Mouse (Mus musculus): ENCODE data around the gene Ambra1. TPM values are rescaled to one million over a fixed set of nuclear protein-coding genes. Genes with fewer than 3 reads are reported as not detected.

Gene Ambra1
- 23.6 and 24.2 TPM in 2 replicates for polyA plus RNA-seq (2014; fragmentation: Nextera tagmentation; extraction: Ambion mirVana)

- Histone ChIP-seq H3K4me2 (ENCODE audit: low read depth, low read length) (peak within 1 kb of the TSS; percentile 78), H3K9ac (replicated peaks; ENCODE audit: low read depth, low read length) (peak within 1 kb of the TSS; percentile 94), H3K9me3 (ENCODE audit: control insufficient read depth, low read length) (no peaks in the 10 kb centered on the region), H3K27ac (ENCODE audit: low read depth, low read length) (peak within 1 kb of the TSS; percentile 89), H3K27me3 (ENCODE audit: control insufficient read depth, insufficient read depth, low read length) (no peaks in the 10 kb centered on the region), H3K4me1 (ENCODE audit: control insufficient read depth, insufficient read depth, low read length) (peaks cover 4% of the 10 kb centered on the region; the same call in 1 of the 2 replicates), H3K36me3 (ENCODE audit: control insufficient read depth, insufficient read depth, low read length) (no peaks in the 10 kb centered on the region), H3K4me3 (ENCODE audit: low read depth, low read length) (peak within 1 kb of the TSS; percentile 99)
- under 1% methylated on average over 66 of the region's 68 CpGs for WGBS
- peak; percentile 92 for ATAC-seq (ENCODE audit: low read depth)
Observed at GRCm38 (mm10) chr2:91729971-91730821, at the start of gene Ambra1. Ambra1 (plus strand) TSS chr2:91730134.

- Histone ChIP-seq H3K9me3 (ENCODE audit: control insufficient read depth, low read length) (no peaks in the 10 kb centered on the region), H3K4me2 (ENCODE audit: low read depth, low read length) (no peak overlapping the region), H3K4me1 (ENCODE audit: control insufficient read depth, insufficient read depth, low read length) (no peaks in the 10 kb centered on the region), H3K4me3 (ENCODE audit: low read depth, low read length) (no peak overlapping the region), H3K9ac (replicated peaks; ENCODE audit: low read depth, low read length) (no peak overlapping the region), H3K27me3 (ENCODE audit: control insufficient read depth, insufficient read depth, low read length) (no peaks in the 10 kb centered on the region), H3K27ac (ENCODE audit: low read depth, low read length) (no peak overlapping the region), H3K36me3 (ENCODE audit: control insufficient read depth, insufficient read depth, low read length) (peaks cover 55% of the 10 kb centered on the region; the same call in 1 of the 2 replicates)
- ATAC-seq (ENCODE audit: low read depth) = no peak
- WGBS = 66% methylated on average over 4 of the region's 4 CpGs
Observed at GRCm38 (mm10) chr2:91682850-91683249, 47.1 kb upstream of the Ambra1 start.

GRCm38 (mm10) chr2:91683919-91684318, 46.0 kb upstream of the Ambra1 start:
- Histone ChIP-seq H3K27me3 (ENCODE audit: control insufficient read depth, insufficient read depth, low read length) (no peaks in the 10 kb centered on the region), H3K9me3 (ENCODE audit: control insufficient read depth, low read length) (no peaks in the 10 kb centered on the region), H3K36me3 (ENCODE audit: control insufficient read depth, insufficient read depth, low read length) (peaks cover 55% of the 10 kb centered on the region; the same call in 1 of the 2 replicates), H3K4me2 (ENCODE audit: low read depth, low read length) (no peak overlapping the region), H3K4me1 (ENCODE audit: control insufficient read depth, insufficient read depth, low read length) (no peaks in the 10 kb centered on the region), H3K9ac (replicated peaks; ENCODE audit: low read depth, low read length) (no peak overlapping the region), H3K27ac (ENCODE audit: low read depth, low read length) (no peak overlapping the region), H3K4me3 (ENCODE audit: low read depth, low read length) (no peak overlapping the region)
- WGBS = 76% methylated on average over 8 of the region's 8 CpGs
- no peak for ATAC-seq (ENCODE audit: low read depth)

GRCm38 (mm10) chr2:91689452-91689851, 40.5 kb upstream of the Ambra1 start:
- no peak for ATAC-seq (ENCODE audit: low read depth)
- no peak overlapping the region for H3K9ac ChIP-seq (replicated peaks; ENCODE audit: low read depth, low read length)
- no peaks in the 10 kb centered on the region for H3K27me3 ChIP-seq (ENCODE audit: control insufficient read depth, insufficient read depth, low read length)
- H3K4me3 ChIP-seq (ENCODE audit: low read depth, low read length) = no peak overlapping the region
- peaks cover 33% of the 10 kb centered on the region for H3K36me3 ChIP-seq (ENCODE audit: control insufficient read depth, insufficient read depth, low read length)
- H3K9me3 ChIP-seq (ENCODE audit: control insufficient read depth, low read length) = no peaks in the 10 kb centered on the region
- 86% methylated on average over 7 of the region's 7 CpGs for WGBS
- no peak overlapping the region for H3K27ac ChIP-seq (ENCODE audit: low read depth, low read length)
- no peak overlapping the region for H3K4me2 ChIP-seq (ENCODE audit: low read depth, low read length)
- no peaks in the 10 kb centered on the region for H3K4me1 ChIP-seq (ENCODE audit: control insufficient read depth, insufficient read depth, low read length)

- no peak for ATAC-seq (ENCODE audit: low read depth)
- 94% methylated on average over 10 of the region's 10 CpGs for WGBS
- Histone ChIP-seq H3K4me3 (ENCODE audit: low read depth, low read length) (no peak overlapping the region), H3K36me3 (ENCODE audit: control insufficient read depth, insufficient read depth, low read length) (peaks cover 6% of the 10 kb centered on the region; the same call in 1 of the 2 replicates), H3K27me3 (ENCODE audit: control insufficient read depth, insufficient read depth, low read length) (no peaks in the 10 kb centered on the region), H3K4me2 (ENCODE audit: low read depth, low read length) (no peak overlapping the region), H3K9ac (replicated peaks; ENCODE audit: low read depth, low read length) (no peak overlapping the region), H3K4me1 (ENCODE audit: control insufficient read depth, insufficient read depth, low read length) (no peaks in the 10 kb centered on the region), H3K9me3 (ENCODE audit: control insufficient read depth, low read length) (no peaks in the 10 kb centered on the region), H3K27ac (ENCODE audit: low read depth, low read length) (no peak overlapping the region)
Observed at GRCm38 (mm10) chr2:91695436-91696224, 34.3 kb upstream of the Ambra1 start.

GRCm38 (mm10) chr2:91696225-91696590, 33.7 kb upstream of the Ambra1 start:
- Histone ChIP-seq H3K9me3 (ENCODE audit: control insufficient read depth, low read length) (no peaks in the 10 kb centered on the region), H3K36me3 (ENCODE audit: control insufficient read depth, insufficient read depth, low read length) (peaks cover 6% of the 10 kb centered on the region; the same call in 1 of the 2 replicates), H3K9ac (replicated peaks; ENCODE audit: low read depth, low read length) (no peak overlapping the region), H3K27ac (ENCODE audit: low read depth, low read length) (no peak overlapping the region), H3K4me2 (ENCODE audit: low read depth, low read length) (no peak overlapping the region), H3K4me1 (ENCODE audit: control insufficient read depth, insufficient read depth, low read length) (no peaks in the 10 kb centered on the region), H3K4me3 (ENCODE audit: low read depth, low read length) (no peak overlapping the region), H3K27me3 (ENCODE audit: control insufficient read depth, insufficient read depth, low read length) (no peaks in the 10 kb centered on the region)
- WGBS = 92% methylated on average over 1 of the region's 1 CpGs
- ATAC-seq (ENCODE audit: low read depth) = no peak

GRCm38 (mm10) chr2:91699225-91699624, 30.7 kb upstream of the Ambra1 start:
- peaks cover 6% of the 10 kb centered on the region; the same call in 1 of the 2 replicates for H3K36me3 ChIP-seq (ENCODE audit: control insufficient read depth, insufficient read depth, low read length)
- H3K27me3 ChIP-seq (ENCODE audit: control insufficient read depth, insufficient read depth, low read length) = no peaks in the 10 kb centered on the region
- ATAC-seq (ENCODE audit: low read depth) = no peak
- H3K4me3 ChIP-seq (ENCODE audit: low read depth, low read length) = no peak overlapping the region
- H3K9me3 ChIP-seq (ENCODE audit: control insufficient read depth, low read length) = no peaks in the 10 kb centered on the region
- H3K9ac ChIP-seq (replicated peaks; ENCODE audit: low read depth, low read length) = no peak overlapping the region
- H3K27ac ChIP-seq (ENCODE audit: low read depth, low read length) = no peak overlapping the region
- 80% methylated on average over 1 of the region's 1 CpGs for WGBS
- no peaks in the 10 kb centered on the region for H3K4me1 ChIP-seq (ENCODE audit: control insufficient read depth, insufficient read depth, low read length)
- no peak overlapping the region for H3K4me2 ChIP-seq (ENCODE audit: low read depth, low read length)

- H3K9ac ChIP-seq (replicated peaks; ENCODE audit: low read depth, low read length) = no peak overlapping the region
- no peaks in the 10 kb centered on the region for H3K9me3 ChIP-seq (ENCODE audit: control insufficient read depth, low read length)
- H3K4me2 ChIP-seq (ENCODE audit: low read depth, low read length) = no peak overlapping the region
- ATAC-seq (ENCODE audit: low read depth) = no peak
- no peak overlapping the region for H3K27ac ChIP-seq (ENCODE audit: low read depth, low read length)
- WGBS = 97% methylated on average over 2 of the region's 2 CpGs
- H3K36me3 ChIP-seq (ENCODE audit: control insufficient read depth, insufficient read depth, low read length) = no peaks in the 10 kb centered on the region
- no peak overlapping the region for H3K4me3 ChIP-seq (ENCODE audit: low read depth, low read length)
- no peaks in the 10 kb centered on the region for H3K4me1 ChIP-seq (ENCODE audit: control insufficient read depth, insufficient read depth, low read length)
- H3K27me3 ChIP-seq (ENCODE audit: control insufficient read depth, insufficient read depth, low read length) = no peaks in the 10 kb centered on the region
Observed at GRCm38 (mm10) chr2:91701366-91701765, 28.6 kb upstream of the Ambra1 start.

GRCm38 (mm10) chr2:91705736-91706135, 24.2 kb upstream of the Ambra1 start:
- Histone ChIP-seq H3K4me3 (ENCODE audit: low read depth, low read length) (no peak overlapping the region), H3K4me2 (ENCODE audit: low read depth, low read length) (no peak overlapping the region), H3K9ac (replicated peaks; ENCODE audit: low read depth, low read length) (no peak overlapping the region), H3K4me1 (ENCODE audit: control insufficient read depth, insufficient read depth, low read length) (peaks cover 6% of the 10 kb centered on the region; the same call in 1 of the 2 replicates), H3K36me3 (ENCODE audit: control insufficient read depth, insufficient read depth, low read length) (no peaks in the 10 kb centered on the region), H3K27me3 (ENCODE audit: control insufficient read depth, insufficient read depth, low read length) (no peaks in the 10 kb centered on the region), H3K9me3 (ENCODE audit: control insufficient read depth, low read length) (no peaks in the 10 kb centered on the region), H3K27ac (ENCODE audit: low read depth, low read length) (no peak overlapping the region)
- no peak for ATAC-seq (ENCODE audit: low read depth)
- WGBS = 91% methylated on average over 6 of the region's 6 CpGs

All from neural tube, embryonic 14.5 days (tissue).